Mouse (Mus musculus) forebrain, embryonic 16.5 days (tissue): ENCODE data around the gene Tmtc2. TPM values are rescaled to one million over a fixed set of nuclear protein-coding genes. Genes with fewer than 3 reads are reported as not detected.

Experiments used
- ATAC-seq: fragments of 200-750 bp; cut with Nextera tagmentation; 2 replicates; pipeline ENCODE4 v1.8.0; 2017; ENCODE audit warnings: mild to moderate bottlenecking, moderate library complexity
- H3K27ac ChIP-seq: fragments of 300-500 bp; sonication (generic); 2 replicates; pipeline ENCODE4 v1.5.1; 2014; ENCODE audit warnings: low read length, control low read depth
- H3K27me3 ChIP-seq: fragments of 300-500 bp; sonication (generic); replicated peaks from 2 replicates; pipeline ENCODE4 v1.6.1; 2014; ENCODE audit warnings: low read length; ENCODE audit not compliant: control insufficient read depth, insufficient read depth
- H3K36me3 ChIP-seq: fragments of 300-500 bp; sonication (generic); 2 replicates; pipeline ENCODE4 v1.6.1; 2014; ENCODE audit not compliant: control insufficient read depth, insufficient read depth
- H3K4me1 ChIP-seq: fragments of 300-500 bp; sonication (generic); replicated peaks from 2 replicates; pipeline ENCODE4 v1.6.1; 2014; ENCODE audit warnings: low read length; ENCODE audit not compliant: control insufficient read depth, insufficient read depth
- H3K4me2 ChIP-seq: fragments of 300-500 bp; sonication (generic); 2 replicates; pipeline ENCODE4 v1.6.1; 2014; ENCODE audit warnings: mild to moderate bottlenecking, low read length, control low read depth
- H3K4me3 ChIP-seq: fragments of 300-500 bp; sonication (generic); replicated peaks from 2 replicates; pipeline ENCODE4 v1.5.1; 2014; ENCODE audit warnings: mild to moderate bottlenecking, low read length, control low read depth
- H3K9ac ChIP-seq: fragments of 300-500 bp; sonication (generic); replicated peaks from 2 replicates; pipeline ENCODE4 v1.6.1; 2014; ENCODE audit warnings: low read depth, low read length, control low read depth
- H3K9me3 ChIP-seq: fragments of 300-500 bp; sonication (generic); 2 replicates; pipeline ENCODE4 v1.6.1; 2016; ENCODE audit warnings: low read length; ENCODE audit not compliant: control insufficient read depth
- WGBS: fragments of 180-500 bp; shearing (Covaris S2); extraction: QIAGEN DNeasy Blood & Tissue Kit; methylation state at CpG from one replicate; pipeline ENCODE4 v1.1.7; 2014; 5-methylcytosine and 5-hydroxymethylcytosine counted together
- polyA plus RNA-seq: library from polyadenylated mRNA; unstranded; fragments of >200 nt; fragmentation: Nextera tagmentation; extraction: Ambion mirVana; gene quantifications from 2 replicates; pipeline ENCODE4 v1.2.1, GENCODE M21; 2015

The Tmtc2 gene
- polyA plus RNA-seq, 1 experiment from 2014 or later = 7.2 TPM

DNA sequence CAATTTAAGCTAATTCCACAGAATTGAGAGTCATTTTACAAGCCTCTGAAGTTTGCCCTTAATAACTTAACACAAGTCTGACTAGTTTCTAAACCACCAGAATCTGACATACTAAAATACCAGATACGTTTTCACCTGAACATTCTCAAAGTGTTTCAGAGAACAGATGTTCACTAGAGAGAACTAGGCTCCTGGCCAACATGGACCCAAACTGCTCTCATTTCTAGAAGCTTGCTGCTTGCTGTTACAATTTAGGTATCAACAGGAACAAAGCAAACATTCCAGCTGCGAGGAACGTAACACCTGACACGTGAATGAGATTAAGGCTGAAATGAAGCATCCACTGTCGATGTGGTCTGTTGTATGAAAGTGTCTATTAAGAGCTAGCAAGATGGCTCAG lies 16.7 kb downstream of the Tmtc2 start:
- Histone ChIP-seq H3K4me2 (no peak overlapping the region), H3K27me3 (no peaks in the 10 kb centered on the region), H3K36me3 (no peaks in the 10 kb centered on the region), H3K4me3 (no peak overlapping the region), H3K27ac (no peak overlapping the region), H3K4me1 (0 out of 2 replicates have a peak, but pooled peaks cover 2% of the 10 kb centered on the region), H3K9me3 (no peaks in the 10 kb centered on the region), H3K9ac (no peak overlapping the region)
- WGBS = 73% methylated on average over 5 of the region's 5 CpGs
- ATAC-seq = no peak

DNA sequence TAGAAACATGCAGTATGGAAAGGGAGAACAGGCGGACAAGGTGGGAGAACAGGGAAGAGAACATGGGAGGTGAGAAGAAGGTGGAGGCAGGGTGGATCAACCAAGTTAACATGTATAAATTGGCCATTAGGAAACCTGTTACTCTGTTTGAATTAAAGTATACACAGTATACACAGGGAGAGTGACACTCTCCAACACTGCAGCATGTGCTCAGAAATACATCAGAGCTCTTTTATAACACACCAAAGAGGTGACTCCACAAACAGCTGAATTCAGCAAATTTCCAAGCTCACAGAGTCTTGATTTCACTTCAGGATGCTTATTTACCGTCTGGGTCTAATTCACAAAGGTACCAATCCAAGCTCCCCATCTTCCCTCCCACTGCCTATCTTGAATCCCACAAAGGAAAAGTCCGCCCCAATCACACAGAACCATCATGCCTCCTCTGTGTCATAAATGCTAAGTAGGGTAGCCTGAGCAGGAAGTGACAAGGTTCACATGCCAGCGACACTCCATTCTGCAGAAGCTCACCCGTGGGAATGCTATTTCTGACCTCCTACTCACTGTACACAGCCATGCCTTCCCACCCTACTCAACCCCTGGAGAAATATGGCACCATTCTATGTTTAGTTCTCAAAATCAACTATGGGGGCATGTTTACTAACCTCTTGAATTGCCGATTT lies 17.2 kb downstream of the Tmtc2 start:
- Histone ChIP-seq H3K4me2 (no peak overlapping the region), H3K27ac (no peak overlapping the region), H3K27me3 (no peaks in the 10 kb centered on the region), H3K36me3 (no peaks in the 10 kb centered on the region), H3K9me3 (no peaks in the 10 kb centered on the region), H3K4me3 (no peak overlapping the region), H3K9ac (no peak overlapping the region), H3K4me1 (0 out of 2 replicates have a peak, but pooled peaks cover 2% of the 10 kb centered on the region)
- WGBS = 85% methylated on average over 6 of the region's 6 CpGs
- ATAC-seq = no peak

DNA sequence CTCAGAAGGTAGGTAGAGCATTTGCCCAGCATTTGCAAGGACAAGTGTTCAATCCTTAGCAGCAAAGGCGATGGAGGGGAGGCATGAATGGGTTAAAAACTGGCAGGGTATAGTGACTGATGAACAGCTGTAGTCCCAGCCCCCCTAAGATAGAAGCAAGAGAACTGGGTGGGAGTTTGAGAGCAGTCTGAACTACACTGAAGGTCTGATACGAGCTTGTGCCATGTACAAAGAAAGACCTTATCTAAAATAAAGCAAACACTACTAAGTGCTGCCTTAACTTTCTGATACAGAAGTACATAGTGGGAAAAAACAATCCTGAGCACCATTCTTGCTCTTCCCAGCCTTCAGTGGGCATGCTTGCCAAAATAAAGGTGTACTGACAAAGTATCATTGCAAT lies 20.1 kb downstream of the Tmtc2 start:
- Histone ChIP-seq H3K4me2 (no peak overlapping the region), H3K36me3 (no peaks in the 10 kb centered on the region), H3K27me3 (no peaks in the 10 kb centered on the region), H3K9me3 (no peaks in the 10 kb centered on the region), H3K4me1 (0 out of 2 replicates have a peak, but pooled peaks cover 2% of the 10 kb centered on the region), H3K9ac (no peak overlapping the region), H3K27ac (no peak overlapping the region), H3K4me3 (no peak overlapping the region)
- ATAC-seq = no peak
- 86% methylated on average over 2 of the region's 2 CpGs for WGBS

DNA sequence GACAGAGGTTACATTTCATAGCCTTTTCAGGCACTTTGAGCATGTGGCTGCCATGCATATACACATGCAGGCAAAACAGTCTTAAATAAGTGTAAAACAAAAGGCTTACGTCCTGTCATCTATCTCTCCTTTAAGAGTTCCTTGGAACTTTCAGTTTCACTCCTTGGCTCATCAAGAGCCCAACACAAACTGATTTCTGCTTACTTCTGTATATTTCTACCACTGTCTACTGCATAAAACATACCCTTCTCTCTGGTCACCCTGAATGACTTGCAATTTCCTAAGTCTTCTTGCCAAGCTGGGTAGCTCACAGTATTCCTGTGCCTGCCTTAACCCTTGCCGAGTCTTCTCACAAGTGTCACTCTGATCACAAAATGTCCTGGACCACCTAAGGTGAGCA lies 26.2 kb downstream of the Tmtc2 start:
- Histone ChIP-seq H3K4me2 (no peak overlapping the region), H3K9me3 (no peaks in the 10 kb centered on the region), H3K27ac (no peak overlapping the region), H3K9ac (no peak overlapping the region), H3K4me1 (no peaks in the 10 kb centered on the region), H3K36me3 (no peaks in the 10 kb centered on the region), H3K4me3 (no peak overlapping the region), H3K27me3 (no peaks in the 10 kb centered on the region)
- ATAC-seq = no peak
- WGBS = 92% methylated on average over 2 of the region's 2 CpGs

DNA sequence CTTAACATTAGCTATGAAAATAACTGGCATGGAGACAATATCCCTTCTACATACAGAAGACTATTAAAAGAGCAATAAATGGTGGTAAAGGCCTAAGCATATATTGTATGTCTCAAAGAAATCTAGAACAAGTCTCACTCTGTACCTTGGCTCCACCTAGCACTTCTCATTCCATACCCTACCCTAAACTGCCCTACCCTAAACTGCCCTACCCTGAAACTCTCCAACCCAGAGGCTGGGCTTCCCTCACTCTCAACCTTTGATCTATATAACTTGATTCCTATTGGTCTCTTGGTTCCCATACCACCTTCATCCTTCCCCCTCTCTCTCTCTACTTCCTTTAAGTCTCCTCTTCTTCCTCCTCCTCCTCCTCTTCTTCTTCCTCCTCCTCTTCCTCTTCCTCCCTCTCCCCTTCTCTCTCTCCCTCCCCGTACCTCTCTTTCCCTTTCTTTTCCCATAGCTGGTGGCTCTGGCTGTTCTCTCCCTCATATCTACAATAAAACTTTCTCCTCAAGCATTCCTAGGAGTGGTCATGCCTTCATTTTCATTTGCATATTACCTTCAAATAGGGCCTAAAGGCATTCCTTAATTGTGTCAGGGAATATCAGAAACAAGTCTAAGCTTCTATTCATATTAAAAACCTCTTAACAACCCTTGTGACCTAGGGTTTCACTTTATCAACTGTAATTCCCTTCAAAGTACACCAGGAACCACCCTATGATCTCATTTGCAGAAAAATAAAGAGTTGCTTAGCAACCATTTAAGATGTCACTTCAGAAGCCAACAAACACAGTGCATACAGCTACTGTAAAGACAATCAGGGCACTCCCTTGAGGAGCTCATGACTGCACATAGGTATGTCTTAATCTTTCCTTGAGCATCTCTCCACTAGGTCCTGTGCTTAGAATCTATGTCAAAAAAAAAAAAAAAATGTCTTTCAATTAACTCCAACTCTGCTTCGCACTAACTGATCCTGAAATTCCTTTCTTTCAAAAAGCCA lies 29.9 kb downstream of the Tmtc2 start:
- Histone ChIP-seq H3K4me2 (no peak overlapping the region), H3K4me3 (no peak overlapping the region), H3K9me3 (no peaks in the 10 kb centered on the region), H3K36me3 (no peaks in the 10 kb centered on the region), H3K4me1 (no peaks in the 10 kb centered on the region), H3K27ac (no peak overlapping the region), H3K27me3 (no peaks in the 10 kb centered on the region), H3K9ac (no peak overlapping the region)
- 85% methylated on average over 2 of the region's 2 CpGs for WGBS
- ATAC-seq = peak; percentile 38; the same call in 1 of the 2 replicates

DNA sequence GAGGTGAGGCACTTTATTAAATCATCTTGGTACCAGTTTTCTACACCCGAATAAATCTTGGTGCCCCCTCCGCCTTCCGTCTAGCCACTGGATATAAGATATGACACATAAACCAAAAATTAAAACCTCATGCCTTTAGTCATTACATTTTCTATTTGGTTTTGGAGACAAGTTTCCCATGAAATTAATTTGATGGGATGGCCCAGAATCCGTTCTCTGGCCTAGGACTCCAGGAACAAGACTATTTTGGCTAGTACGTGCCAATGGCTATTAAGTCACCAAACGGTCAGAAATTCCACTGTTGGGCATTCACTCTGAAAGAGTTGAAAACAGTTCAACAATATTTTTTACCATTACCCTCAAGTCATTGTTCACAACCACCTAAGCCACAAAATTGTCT lies 32.2 kb downstream of the Tmtc2 start:
- H3K27ac ChIP-seq = no peak overlapping the region
- H3K27me3 ChIP-seq = no peaks in the 10 kb centered on the region
- no peaks in the 10 kb centered on the region for H3K36me3 ChIP-seq
- 94% methylated on average over 6 of the region's 6 CpGs for WGBS
- H3K9me3 ChIP-seq = no peaks in the 10 kb centered on the region
- no peak for ATAC-seq
- H3K9ac ChIP-seq = no peak overlapping the region
- H3K4me3 ChIP-seq = no peak overlapping the region
- H3K4me2 ChIP-seq = no peak overlapping the region
- no peaks in the 10 kb centered on the region for H3K4me1 ChIP-seq

DNA sequence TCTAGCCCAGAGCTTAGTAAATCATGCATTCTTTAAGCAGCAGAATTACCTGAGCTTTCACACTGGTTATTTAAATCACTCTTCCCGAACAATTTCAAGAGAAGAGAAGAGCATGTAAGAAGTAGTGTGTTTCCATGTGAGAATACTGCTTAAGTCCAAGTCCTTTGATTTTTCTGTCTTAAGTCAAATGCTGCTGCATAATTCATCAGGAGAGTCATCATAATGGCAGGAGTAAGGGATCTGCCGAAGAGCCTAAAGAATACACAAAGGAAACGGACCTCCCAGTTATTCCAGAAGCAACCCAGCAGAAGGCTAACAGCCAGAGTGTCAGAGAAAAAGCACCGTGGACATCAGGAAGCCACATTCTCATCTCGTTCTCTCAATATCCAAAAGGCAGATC lies 34.6 kb downstream of the Tmtc2 start:
- no peaks in the 10 kb centered on the region for H3K36me3 ChIP-seq
- no peak overlapping the region for H3K4me3 ChIP-seq
- H3K27ac ChIP-seq = no peak overlapping the region
- no peak for ATAC-seq
- no peaks in the 10 kb centered on the region for H3K9me3 ChIP-seq
- H3K27me3 ChIP-seq = no peaks in the 10 kb centered on the region
- H3K4me1 ChIP-seq = no peaks in the 10 kb centered on the region
- H3K9ac ChIP-seq = no peak overlapping the region
- 50% methylated on average over 5 of the region's 5 CpGs for WGBS
- H3K4me2 ChIP-seq = no peak overlapping the region

DNA sequence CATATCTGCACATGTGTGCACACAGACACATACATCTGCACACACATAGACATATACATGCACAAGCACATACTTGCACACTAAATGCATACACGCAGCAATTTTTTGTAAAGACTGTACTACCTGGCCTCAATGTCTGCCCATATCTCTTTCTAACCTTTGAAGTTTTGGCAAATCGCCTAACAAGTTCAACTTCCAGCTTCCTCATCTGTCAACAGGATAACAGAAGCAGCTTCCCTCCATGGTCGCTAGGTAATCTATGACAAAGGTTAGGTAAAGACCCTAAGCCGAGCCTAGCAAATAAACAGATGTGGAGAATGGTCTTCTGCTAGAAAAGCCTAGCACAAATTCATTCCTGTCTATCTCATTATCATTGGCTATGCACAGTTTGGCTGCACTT lies 37.3 kb downstream of the Tmtc2 start:
- Histone ChIP-seq H3K9me3 (no peaks in the 10 kb centered on the region), H3K4me3 (no peak overlapping the region), H3K27ac (no peak overlapping the region), H3K9ac (no peak overlapping the region), H3K4me2 (no peak overlapping the region), H3K4me1 (peaks cover 4% of the 10 kb centered on the region), H3K27me3 (no peaks in the 10 kb centered on the region), H3K36me3 (no peaks in the 10 kb centered on the region)
- 92% methylated on average over 4 of the region's 4 CpGs for WGBS
- no peak for ATAC-seq

DNA sequence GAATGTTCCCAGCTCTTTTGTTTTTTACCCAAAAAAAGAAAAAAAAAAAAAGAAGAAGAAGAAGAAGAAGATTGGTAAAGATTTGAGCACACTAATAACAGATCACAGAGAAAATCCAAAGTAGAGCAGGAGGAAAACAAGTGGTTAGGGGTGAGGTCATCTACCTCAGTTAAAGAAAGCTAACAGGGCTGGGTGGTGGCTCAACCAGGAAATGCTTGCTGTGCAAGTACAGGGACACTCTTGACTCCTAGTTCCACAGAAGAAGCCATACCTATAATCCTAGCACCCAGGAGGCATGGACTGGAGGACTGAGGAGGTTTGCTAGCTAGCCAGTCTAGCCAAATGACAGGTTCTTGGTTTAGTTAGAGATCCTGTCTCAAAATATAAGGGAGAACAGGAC lies 38.4 kb downstream of the Tmtc2 start:
- Histone ChIP-seq H3K4me3 (no peak overlapping the region), H3K9ac (no peak overlapping the region), H3K9me3 (no peaks in the 10 kb centered on the region), H3K27ac (no peak overlapping the region), H3K27me3 (no peaks in the 10 kb centered on the region), H3K4me1 (peaks cover 10% of the 10 kb centered on the region), H3K4me2 (no peak overlapping the region), H3K36me3 (no peaks in the 10 kb centered on the region)
- no peak for ATAC-seq
